Mouse (Mus musculus) cerebellum, postnatal 10 days (tissue): ENCODE data around the gene Ackr3.

ENCODE experiments used
- DNase-seq, 2 experiments: peaks; one replicate each; pipeline ENCODE4 v3.0.0; 2021; ENCODE audit warnings: mixed read lengths in 2 of 2

Ackr3 gene

DNA sequence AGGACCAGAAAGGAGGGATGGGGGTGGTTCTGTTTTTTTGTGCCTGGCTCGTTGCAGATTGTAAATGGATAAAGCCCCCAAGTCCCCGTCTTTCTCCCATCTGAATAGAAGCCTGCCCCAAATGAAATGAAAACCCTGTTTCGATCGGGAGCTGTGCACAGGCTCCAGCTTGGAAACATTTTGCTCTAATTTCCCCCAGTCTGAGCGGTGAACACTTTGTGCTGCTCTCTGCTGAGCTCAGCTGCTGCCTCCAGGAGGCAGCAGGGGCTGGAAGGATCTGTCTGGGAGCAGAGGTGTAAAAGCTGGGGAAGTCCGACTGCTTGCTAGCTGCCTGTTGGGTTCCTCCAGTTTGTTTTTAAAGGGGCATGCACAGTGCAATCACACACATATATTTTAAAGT, 1.4 kb downstream of the Ackr3 start:
- DNase-seq: peak; percentile 56 to 68

DNA sequence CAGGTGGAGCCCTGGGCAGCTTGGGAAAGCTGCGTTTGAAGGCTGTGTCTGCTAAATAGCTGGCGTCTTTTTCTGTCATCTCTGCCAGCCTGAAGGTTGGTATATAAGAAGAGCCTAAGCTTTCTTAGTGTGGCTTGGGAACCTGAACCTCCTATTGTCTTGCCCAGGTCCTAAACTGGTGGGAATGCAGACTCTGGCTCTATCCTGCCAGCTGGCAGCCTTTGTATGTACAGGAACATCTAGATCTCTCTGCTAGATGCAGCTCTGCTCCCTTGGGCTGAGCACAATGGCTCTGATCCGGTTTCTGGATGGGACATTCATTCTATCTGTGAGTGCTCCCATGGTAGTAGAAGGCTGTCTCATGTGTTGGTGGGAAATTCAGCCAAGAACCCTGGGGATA, 2.9 kb downstream of the Ackr3 start:
- DNase-seq: no peak

DNA sequence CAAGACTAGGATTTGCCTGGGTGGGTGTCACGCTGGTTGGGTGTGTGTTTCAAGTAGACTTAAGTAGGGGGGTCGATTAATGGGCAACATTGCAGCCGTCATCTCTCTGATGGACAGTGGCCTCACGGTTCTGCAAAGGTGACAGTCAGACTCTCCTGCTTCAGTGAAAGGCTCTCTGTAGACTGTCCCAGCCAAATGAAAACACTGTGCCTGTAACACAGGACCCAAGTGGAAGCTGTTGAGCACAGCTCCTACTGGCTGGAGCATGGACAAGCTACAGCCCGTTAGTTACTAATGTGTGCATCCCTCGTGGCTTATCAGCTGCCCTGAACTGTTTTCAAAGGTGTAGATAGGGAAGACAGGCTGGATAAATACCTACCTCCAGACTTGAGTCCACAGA, 3.5 kb downstream of the Ackr3 start:
- DNase-seq: no peak

DNA sequence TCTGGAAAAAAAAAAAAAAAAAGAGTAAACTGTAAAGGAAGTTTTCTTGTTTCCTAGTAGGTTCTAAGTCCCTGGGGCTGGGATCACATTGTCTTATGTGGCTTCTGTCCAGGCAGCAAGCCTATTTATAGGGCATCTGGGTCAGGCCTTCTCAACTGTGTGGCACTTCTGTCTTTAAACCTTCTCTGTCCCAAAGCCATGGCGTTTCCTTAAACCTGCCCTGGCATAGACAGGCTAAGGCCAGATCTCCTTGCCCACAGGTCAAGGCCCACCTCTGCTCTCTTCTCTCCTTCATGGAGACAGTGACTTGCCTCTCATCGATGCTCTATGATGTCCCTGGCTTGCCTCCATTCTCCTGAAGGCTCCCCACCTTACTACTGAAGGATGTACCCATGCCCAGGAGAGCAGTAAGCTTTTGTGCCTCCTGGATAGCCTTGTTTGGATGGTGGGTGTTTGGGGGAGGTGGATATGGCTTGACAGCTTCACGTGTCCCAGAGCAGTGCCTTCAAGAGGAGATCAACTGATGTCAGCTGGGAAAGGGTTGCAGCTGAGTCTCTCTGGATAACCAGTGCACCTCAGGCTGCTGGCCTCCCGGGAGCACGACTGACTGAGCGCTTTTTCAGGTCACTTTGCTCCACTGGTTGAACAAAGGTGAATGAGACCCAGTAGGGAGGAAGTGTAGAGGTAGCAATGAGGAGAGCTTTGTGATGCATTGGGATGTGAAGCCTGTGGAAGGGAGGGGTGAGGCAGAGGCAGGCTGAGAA, 4.1 kb downstream of the Ackr3 start:
- no peak for DNase-seq

DNA sequence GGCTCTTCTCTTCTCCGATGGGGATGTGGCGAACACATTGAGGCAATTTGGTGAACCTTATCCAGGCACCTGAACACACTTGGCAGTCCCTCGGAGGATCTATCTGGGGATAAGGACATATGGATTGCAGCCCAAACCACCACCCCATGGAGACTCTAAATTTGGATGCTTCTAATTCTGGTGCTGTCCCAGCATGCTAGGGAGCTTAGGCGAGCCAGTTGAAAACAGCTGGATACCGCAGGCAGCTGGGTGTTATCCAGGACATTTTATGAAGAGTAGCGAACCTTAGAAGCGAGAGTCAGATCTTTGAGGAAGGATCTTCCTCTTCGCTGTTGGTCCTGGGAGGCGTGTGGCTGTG, 4.7 kb downstream of the Ackr3 start:
- no peak for DNase-seq

DNA sequence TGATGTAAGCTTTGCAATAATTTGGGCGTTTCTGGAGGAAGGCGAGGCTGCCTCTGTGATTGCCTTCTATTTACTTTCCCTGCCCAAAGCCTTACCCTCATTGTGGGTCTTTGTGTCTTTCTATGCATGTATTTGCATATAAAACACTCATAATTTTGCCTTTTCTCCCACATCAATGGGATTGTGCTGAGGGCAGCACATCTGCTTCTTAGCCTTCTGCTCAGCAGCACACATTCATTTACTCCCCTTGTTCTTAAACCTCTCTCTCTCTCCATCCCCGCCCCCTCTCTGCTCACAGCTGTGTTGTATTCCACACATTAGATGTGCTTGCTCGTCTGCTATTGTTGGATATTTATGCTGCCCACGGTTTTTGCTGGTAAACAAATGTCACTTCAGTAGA, 5.3 kb downstream of the Ackr3 start:
- DNase-seq: no peak

DNA sequence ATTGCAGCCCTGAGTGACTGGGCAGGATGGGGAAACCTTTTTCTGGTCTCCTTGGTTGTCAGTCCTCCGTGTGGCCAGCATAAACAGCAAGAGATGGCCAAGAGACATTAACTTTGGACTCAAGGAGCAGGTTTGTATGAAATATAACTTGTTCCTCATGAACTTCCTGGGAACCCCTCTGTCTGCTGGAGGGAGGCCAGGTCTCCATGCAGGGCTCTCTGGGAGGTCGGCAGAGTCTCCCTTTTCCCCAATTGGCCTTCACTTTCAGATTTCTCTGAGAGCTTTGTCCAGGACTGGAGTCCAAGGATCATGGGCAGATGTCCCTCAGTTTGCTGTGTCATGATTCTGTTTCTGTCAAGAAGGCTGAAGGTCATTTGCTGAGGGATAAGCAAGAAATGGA, 6.0 kb downstream of the Ackr3 start:
- no peak for DNase-seq

DNA sequence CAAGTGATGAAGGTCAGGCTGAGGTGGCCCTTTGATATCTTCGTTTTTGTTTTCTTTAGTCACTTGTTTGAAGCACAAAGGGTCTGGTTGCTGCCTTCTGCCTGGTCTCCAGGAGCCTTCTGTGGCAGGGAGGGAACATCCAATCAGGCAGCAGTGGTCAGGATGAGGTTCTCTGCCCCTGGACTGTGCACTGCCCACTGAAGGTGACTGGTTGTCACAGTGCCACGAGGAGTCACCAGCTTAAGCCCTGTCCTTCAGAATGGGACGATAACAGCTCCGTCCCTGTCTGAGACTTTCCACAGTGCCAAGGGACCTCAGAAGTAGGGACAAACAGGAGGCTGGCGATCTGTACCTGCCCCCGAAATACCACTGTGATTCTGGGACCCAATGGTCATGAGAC, 6.6 kb downstream of the Ackr3 start:
- DNase-seq: no peak

DNA sequence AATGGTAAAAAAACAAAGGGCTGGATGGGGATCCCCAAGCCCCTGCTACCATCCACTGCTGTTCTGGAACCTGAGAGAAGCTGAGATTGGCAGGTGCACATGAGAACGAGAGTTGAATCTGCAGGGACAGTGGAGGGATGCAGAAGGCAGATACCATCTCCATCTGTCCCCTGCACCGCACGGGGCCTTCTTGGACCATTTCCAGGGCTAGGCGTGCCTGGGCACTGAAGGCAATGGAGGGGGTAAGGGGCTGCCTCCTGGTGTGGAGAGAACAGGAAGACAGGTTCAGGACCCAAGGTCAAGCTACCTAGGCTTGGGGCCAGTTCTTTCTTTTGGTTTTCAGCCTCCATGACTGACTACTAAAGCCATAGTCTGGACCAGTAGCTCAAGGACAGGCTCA, 7.0 kb downstream of the Ackr3 start:
- peak; percentile 82 to 86 for DNase-seq

DNA sequence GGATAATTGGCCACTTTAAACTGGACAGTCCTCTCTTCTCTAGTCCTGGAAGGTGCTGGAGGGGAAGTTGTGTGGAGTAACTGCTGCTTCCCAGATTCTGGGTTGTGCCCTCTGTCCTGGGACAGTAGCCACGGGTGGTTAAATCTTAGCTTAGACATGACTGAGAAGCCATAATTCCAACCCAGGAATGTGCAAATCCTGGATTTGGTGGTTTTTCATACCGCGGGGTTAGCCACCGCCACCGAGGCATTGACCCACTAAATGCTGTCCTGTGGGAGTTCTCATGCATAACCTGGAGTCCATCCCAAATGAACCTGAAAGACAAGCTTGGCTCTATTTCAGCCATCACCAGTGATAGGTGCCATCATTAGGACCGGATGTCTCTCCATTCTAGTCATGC, 8.6 kb downstream of the Ackr3 start:
- no peak for DNase-seq

DNA sequence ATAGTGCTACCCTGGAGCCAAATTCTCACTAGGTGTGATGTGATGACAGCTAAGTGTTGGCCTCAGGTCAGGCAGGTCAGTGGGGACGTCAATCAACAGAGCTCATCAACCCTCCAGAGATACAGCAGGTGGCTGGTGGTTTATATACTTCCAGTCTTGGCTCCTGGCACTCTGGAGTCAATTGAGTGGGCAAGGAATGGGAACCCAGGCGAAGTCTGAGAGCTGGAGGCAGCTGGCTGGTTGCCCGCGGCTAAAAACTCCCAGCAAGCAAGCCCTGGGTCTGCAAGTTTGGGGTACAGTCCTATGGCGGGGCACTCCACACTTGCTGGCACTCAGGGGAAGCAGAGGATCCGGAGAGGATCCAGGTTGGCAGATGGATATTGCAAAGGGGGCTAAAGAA, 9.1 kb downstream of the Ackr3 start:
- DNase-seq: peak; percentile 62 to 73

DNA sequence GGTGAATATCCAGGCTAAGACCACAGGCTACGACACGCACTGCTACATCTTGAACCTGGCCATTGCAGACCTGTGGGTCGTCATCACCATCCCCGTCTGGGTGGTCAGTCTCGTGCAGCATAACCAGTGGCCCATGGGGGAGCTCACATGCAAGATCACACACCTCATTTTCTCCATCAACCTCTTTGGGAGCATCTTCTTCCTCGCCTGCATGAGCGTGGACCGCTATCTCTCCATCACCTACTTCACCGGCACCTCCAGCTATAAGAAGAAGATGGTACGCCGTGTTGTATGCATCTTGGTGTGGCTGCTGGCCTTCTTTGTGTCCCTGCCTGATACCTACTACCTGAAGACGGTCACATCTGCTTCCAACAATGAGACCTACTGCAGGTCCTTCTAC, 10.2 kb downstream of the Ackr3 start:
- no peak for DNase-seq

DNA sequence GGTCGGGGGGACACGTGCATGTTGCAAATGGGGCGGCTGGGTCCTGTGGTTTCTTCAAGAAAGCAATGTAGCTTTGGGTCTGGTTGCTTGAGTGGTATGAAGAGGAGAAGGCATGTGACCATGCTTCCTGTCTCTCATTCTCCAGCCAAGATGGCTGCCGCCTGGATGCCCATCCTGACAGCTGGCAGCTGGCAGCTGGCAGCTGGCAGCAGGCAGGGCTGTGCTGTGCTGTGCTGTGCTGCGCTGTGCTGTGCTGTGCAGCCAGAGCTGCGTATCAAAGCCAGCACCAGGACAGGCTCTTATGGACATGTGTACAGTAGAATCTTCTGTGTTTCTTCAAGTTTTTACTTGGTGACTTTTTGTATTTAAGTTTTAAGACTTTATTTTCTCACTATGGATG, 11.1 kb downstream of the Ackr3 start:
- peak in 1 of 2 experiments; percentile 63 for DNase-seq

DNA sequence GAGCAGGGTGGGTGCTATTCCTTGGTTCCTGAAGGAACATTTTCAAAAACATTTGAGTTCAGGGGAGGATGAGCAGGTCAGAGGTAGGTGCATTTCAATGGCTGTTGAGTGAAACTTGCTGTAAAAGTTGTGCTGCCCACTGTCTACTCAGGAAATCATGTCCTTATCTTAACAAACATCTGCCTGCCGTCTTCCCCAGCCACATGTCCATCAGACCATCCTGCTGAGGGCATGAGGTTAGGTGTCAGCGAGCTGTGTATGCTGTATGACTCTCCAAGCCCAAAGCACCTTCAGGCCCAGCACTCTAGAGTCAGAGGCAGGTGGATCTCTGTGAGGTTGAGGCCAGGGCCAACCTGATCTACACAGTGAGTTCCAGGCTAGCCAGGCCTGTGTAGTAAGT, 12.1 kb downstream of the Ackr3 start:
- DNase-seq: no peak

DNA sequence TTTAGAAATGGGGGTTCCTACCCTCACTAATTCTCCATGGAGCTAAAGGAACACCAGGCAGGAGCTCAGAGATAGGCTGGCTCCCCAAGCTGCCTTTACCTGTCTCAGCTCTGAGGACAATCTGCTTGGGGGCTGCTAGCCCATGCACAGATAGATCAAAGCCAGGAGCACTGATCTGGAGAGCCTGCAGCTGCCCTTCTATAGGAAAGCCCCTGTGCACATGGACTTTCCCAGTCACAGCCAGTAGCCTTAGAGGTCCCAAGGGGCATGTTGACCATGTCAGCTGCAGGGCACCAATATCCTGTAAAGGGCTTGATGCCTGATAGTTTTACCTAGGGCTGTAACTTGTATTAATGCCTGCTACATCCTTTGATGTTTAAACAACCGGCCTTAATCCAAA, 12.6 kb downstream of the Ackr3 start:
- no peak for DNase-seq

DNA sequence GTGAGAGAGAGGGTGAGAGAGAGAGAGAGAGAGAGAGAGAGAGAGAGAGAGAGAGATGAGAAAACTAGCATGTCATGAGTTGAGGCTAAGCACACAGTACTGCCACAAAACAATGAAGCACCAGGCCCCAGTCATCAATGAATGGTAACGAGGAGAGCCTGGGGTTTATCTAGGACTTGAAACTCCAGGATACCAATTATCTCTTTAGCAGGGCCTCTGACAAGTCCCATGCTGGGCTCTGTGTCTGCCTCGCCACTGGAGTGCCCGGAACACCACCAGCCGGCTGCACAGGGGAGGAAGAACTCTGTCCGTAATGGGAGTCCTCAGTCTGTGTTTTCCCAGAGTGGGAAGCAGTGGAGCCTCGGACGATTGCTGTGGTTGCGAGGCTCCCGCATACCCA, 16.5 kb downstream of the Ackr3 start:
- DNase-seq: no peak

DNA sequence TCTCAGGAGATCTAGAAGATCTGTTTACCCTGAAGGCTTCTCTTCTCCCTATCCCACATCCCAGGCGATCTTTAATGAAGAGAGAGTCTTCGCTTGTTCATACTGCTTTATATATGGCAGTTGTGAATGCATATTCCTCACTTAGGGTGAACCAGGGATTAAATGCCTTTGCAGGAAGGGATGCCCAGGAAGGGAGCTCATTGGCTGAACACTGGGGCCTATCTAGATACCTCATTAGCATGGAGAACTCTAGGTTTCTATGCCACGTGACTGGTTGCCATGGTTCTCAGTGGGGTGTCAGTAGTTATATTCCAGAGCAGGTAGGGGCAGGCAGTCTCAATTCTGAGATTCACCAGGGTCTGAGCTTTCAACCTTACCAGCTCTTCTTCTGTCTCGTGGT, 17.1 kb downstream of the Ackr3 start:
- no peak for DNase-seq

DNA sequence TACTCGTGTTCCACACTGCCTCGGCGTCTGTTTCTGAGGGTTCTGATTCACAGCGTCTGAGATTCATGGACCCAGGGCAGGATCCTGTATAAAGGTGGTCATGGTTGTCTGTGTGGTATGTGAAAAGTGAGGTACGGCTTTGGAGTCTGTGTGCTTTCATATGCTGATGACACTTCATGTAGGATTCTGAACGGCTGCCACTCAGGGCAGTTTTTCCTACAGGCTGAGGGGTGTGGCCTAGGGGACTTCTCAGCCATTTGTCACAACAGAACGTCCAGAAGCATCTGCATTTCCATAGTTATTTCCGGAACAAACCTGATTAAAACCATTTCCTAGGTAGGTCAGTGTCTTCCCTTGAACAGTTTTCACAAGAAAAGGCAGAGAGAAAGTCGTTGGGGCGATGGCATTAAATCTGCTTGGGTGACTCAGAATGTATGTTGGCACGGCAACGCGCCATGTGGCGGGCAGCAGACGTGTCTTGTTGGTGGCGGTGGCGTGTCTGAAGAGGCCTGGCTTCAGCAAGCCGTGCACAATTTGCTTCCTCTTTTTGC, 18.1 kb downstream of the Ackr3 start:
- DNase-seq: peak; percentile 82 to 86

DNA sequence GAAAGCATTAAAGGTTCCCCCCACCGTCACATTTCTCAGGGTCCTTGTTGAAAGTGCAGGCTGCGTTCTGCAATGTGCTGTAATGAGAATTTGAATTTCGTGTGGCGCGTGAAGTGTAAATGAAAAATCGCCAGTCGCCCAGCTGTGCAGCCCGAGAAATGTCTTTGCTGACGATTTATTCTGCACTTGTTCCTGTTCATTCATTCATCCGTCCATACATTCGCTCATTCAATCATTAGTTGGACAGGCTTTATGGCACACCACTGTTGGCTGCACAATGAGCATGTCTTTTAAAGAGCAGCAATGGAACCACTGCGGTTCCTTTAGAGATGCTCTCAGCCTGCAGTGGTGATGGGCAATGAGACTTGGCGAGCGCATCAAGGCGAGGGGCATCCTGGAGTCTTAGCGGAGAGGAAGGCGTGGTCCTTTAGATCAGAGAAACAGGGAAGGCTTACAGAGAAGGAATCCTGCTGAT, 18.7 kb downstream of the Ackr3 start:
- DNase-seq: peak in 1 of 2 experiments; percentile 56

DNA sequence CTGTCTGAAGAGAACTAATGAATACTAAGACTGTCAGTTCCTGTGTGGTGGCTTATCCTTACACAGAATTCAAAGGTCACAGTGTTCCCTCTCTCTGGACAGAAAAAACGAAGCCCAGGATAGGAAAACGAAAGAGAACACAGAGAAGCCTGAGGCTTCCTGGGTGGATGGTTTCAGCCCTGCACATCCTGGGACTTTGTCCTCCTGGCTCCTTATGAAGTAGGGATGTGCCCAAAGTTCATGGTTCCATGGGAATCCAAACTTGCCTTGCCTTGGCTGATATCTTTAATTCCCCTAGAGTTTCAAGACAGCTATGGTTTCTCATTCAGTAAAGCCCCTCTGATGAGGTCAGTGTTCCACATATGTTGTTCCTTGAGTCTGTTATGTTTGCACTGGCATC, 19.2 kb downstream of the Ackr3 start:
- DNase-seq: no peak

DNA sequence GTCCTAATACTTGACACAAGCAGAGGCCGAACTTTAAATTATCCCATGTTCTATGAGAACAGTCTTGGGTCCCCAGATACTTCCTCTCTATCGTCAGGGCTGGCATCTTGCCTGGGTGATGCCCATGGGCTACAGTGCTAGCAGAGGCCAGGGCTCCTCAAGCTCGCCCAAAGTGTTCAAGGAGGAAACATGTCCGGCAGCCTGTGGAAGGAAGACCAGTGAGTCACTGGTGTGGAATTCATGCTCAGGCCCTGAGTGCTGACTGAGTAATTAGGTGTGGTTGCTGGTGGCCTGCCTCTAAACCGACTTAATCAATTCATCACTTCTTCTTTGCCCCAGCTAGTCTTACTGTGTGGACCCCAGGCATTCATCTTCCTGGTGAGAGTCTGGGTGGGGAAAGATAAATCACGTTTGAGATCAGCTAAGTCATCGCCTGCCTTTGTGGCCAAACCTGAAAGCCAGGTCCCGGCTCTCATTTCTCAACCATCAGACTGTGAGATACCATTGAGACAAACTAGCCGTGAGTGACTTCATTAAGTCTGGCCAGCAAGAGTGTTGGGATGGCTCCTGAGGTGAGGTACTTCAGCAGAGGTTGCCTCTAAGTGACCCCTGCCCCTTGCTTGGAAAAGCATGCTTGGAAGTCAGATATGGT, 21.9 kb downstream of the Ackr3 start:
- no peak for DNase-seq

DNA sequence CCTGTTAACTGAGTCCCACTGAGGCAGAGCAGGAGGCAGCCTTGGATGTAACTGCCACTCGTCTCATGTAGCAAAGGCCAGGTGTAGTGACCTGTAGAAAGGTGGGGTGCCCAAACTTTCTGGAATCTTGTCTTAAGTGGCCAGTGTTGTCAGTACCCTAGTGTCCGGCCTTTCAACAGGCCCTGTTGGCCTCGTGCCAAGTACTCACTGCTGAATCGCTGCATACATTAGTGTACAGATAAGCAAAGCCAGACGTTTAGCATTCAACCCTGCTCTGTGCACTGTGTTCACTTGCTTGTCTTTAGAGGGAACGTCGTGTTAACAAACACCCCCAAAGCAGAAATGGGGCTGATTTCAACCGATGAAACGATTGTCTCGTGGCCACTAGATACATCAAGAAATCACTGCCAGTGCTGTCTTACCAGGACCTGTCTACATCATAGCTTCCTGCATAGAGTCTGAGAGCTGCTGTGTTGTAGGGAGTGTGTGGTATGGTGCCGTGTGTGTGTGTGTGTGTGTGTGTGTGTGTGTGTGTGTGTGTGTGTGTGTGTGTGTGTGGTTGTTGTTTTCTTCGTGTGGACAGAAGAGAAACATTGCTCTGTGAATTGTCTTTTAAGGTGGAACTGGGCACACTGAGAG, 24.0 kb downstream of the Ackr3 start:
- DNase-seq: peak; percentile 69 to 73

DNA sequence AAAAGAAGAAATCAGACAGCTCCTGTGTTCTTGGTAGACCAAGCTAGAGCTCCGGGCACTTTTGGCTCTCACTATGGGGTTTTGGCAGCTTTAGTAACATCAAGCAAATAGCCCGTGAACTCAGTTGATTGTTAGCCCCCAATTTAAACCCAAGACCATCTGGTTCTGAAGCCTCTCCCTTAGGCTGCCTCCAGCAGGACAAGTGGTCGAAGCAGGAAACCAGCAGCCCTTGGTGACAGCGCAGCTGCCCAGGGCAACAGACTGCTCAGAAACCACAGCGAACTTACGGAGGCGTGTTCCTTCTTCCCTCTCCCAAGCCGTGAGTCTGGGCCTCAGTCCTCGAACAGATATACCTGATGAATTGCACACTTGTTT, 24.5 kb downstream of the Ackr3 start:
- DNase-seq: peak; percentile 66 to 73

DNA sequence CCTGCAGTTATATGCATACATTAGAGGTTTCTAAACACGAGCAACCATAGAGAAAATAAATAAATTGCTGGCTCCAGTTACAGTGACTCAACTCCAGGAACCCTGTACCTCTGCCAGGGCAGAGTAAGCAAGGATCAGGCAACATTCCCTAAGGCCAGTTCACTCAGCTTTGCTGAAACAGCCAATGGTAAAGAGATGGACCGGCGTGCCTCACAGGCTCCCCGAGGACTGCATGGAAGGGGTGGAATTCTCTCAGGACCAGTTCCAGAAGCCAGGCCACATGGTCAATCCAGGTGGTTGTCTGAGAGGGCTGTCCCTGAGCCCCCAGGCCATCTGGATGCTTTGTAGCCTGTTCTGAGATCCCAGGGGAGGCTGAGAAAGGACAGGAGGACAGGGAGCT, 26.8 kb downstream of the Ackr3 start:
- peak in 1 of 2 experiments; percentile 65 for DNase-seq
